Comparison of ENCODE assay signal across 12 mouse cellular contexts in genomic region chr7:35792150-35792848, GRCm38 (mm10). TPM values are rescaled to one million over a fixed set of nuclear protein-coding genes. Genes with fewer than 3 reads are reported as not detected.
A peak's percentile ranks its signal among the peaks of the same experiment; 100 is the strongest.
DNase-seq lines count a peak whose midpoint lies in the region; ATAC-seq lines count a peak whose summit lies in the region.
"Had no signal": no experiment of that assay in that cellular context is flagged by ENCODE, and none has a peak within 500 bp of the region (broad histone marks: within the 10 kb centered on the region; RNA-seq: fewer than 3 reads in every experiment).

No protein-coding gene starts in this region.

- DNase-seq in left cerebral cortex, adult 18-20 months (ENCODE audit: low spot score in 2 of 2): peak; percentile 23 to 49
- no peak for DNase-seq in left cerebral cortex, postnatal 4 days
- DNase-seq in 3T3-L1 (ENCODE audit: low read depth, low spot score): peak; percentile 59
- DNase-seq in 416B (ENCODE audit: low read depth): peak; percentile 32
- peak; percentile 62 for DNase-seq in layer of hippocampus, adult 9-11 months
- no peak for DNase-seq in urinary bladder, adult 18-20 months (ENCODE audit: low spot score in 2 of 2)
- DNase-seq in cerebellum, adult 11 months: no peak
- DNase-seq: cerebellum, adult 8-10 months; embryo, embryonic 11 days; heart, adult 18-20 months; kidney, adult 18-20 months had no signal

- intact Hi-C loops in left cerebral cortex, postnatal 4 days (cut with DNase I): no loop called here

- no peak for ATAC-seq in monocyte, adult 5-6 weeks (replicated peaks; ENCODE audit: insufficient number of reproducible peaks, low FRiP score, low TSS enrichment, poor library complexity, severe bottlenecking)

RNA-seq across cellular contexts. Expression of gene Zfp507, which starts 10.5 kb away (rescaled TPM):
- 10 to 100 TPM; 25.7 to 29.0 TPM for total RNA-seq in left cerebral cortex, adult 18-20 months (2021)
- total RNA-seq in left cerebral cortex, postnatal 4 days (2021): 10 to 100 TPM; 34.3 to 36.5 TPM
- 5.0 to 16.1 TPM (median 9.2 TPM) in 3 replicates for total RNA-seq in monocyte, adult 5-6 weeks (2017)

RNA-seq across cellular contexts. Expression of gene Dpy19l3, which starts 38.0 kb away (rescaled TPM):
- 100 to 1,000 TPM in 1 of 2 experiments, 10 to 100 TPM in 1; 57.8 to 102 TPM for total RNA-seq in left cerebral cortex, adult 18-20 months (2021)
- 10 to 100 TPM; 61.0 to 65.0 TPM for total RNA-seq in left cerebral cortex, postnatal 4 days (2021)
- total RNA-seq in monocyte, adult 5-6 weeks (2017): 5.0 to 14.2 TPM (median 9.7 TPM) in 3 replicates

Comparison
In these comparisons a context has a peak if more than half of its experiments do, and no peak if none do; other contexts are left out.
1. DNase-seq: peak in left cerebral cortex, adult 18-20 months (2 of 2), 3T3-L1 (single experiment), 416B (single experiment) and layer of hippocampus, adult 9-11 months (single experiment); none in left cerebral cortex, postnatal 4 days (single experiment), urinary bladder, adult 18-20 months (0 of 2) and cerebellum, adult 11 months (single experiment).